Mouse (Mus musculus): ENCODE measurements around the gene 1700025C18Rik. TPM values are rescaled to one million over a fixed set of nuclear protein-coding genes. Genes with fewer than 3 reads are reported as not detected.

Gene 1700025C18Rik
- polyA plus RNA-seq, 1 experiment: not detected

GRCm38 (mm10) chr2:165034131-165035057 is 56.2 kb downstream of the 1700025C18Rik start, which contains the start of gene Ncoa5:
Ncoa5 (minus strand) TSS chr2:165034867.
- peak; percentile 100 for DNase-seq (ENCODE audit: low read depth)
- TF ChIP-seq POLR2A (IDR thresholded peaks at IDR 0.05; ENCODE audit: borderline replicate concordance, extremely low read depth, insufficient read depth, insufficient read length, poor library complexity, severe bottlenecking) (peak; percentile 87), CTCF (IDR thresholded peaks at IDR 0.05; ENCODE audit: borderline replicate concordance, extremely low read depth, insufficient read depth, insufficient read length) (no peak)

- TF ChIP-seq POLR2A (IDR thresholded peaks at IDR 0.05; ENCODE audit: borderline replicate concordance, extremely low read depth, insufficient read depth, insufficient read length, poor library complexity, severe bottlenecking) (no peak), CTCF (IDR thresholded peaks at IDR 0.05; ENCODE audit: borderline replicate concordance, extremely low read depth, insufficient read depth, insufficient read length) (no peak)
- no peak for DNase-seq (ENCODE audit: low read depth)
Observed at GRCm38 (mm10) chr2:165033306-165033705, 57.2 kb downstream of the 1700025C18Rik start.

- peak; percentile 50 for DNase-seq (ENCODE audit: low read depth)
- peak; percentile 47; the same call in 1 of the 2 replicates for TF ChIP-seq CTCF (IDR thresholded peaks at IDR 0.05; ENCODE audit: borderline replicate concordance, extremely low read depth, insufficient read depth, insufficient read length)
- no peak for TF ChIP-seq POLR2A (IDR thresholded peaks at IDR 0.05; ENCODE audit: borderline replicate concordance, extremely low read depth, insufficient read depth, insufficient read length, poor library complexity, severe bottlenecking)
Observed at GRCm38 (mm10) chr2:165032533-165032932, 58.0 kb downstream of the 1700025C18Rik start.

Other genes starting within 250 kb of the 1700025C18Rik start
- gene Pltp, start 233.0 kb downstream of the 1700025C18Rik start, polyA plus RNA-seq (2012; rRNA removed): 62.2 and 109 TPM in 2 replicates
- 55.5 and 60.1 TPM in 2 replicates for gene Pcif1, start 211.4 kb downstream of the 1700025C18Rik start, polyA plus RNA-seq (2012; rRNA removed)
- 43.2 and 47.0 TPM in 2 replicates for gene Zfp335, start 179.0 kb downstream of the 1700025C18Rik start, polyA plus RNA-seq (2012; rRNA removed)
- 19.5 and 32.8 TPM in 2 replicates for gene Mmp9, start 150.0 kb downstream of the 1700025C18Rik start, polyA plus RNA-seq (2012; rRNA removed)
- 80.5 and 110 TPM in 2 replicates for gene Slc12a5, start 129.9 kb downstream of the 1700025C18Rik start, polyA plus RNA-seq (2012; rRNA removed)
- 128 and 143 TPM in 2 replicates for gene Ncoa5, start 55.9 kb downstream of the 1700025C18Rik start, polyA plus RNA-seq (2012; rRNA removed)
- 8.4 and 8.7 TPM in 2 replicates for gene Cd40, start 35.1 kb downstream of the 1700025C18Rik start, polyA plus RNA-seq (2012; rRNA removed)
- gene Cdh22, start 144.1 kb upstream of the 1700025C18Rik start, polyA plus RNA-seq (2012; rRNA removed): 14.7 and 25.7 TPM in 2 replicates
- gene Slc35c2, start 197.1 kb upstream of the 1700025C18Rik start, polyA plus RNA-seq (2012; rRNA removed): 62.3 and 78.7 TPM in 2 replicates
- 114 and 125 TPM in 2 replicates for gene Elmo2, start 235.7 kb upstream of the 1700025C18Rik start, polyA plus RNA-seq (2012; rRNA removed)

Data from brain, embryonic 14.5 days (tissue).